Mouse (Mus musculus): ENCODE measurements at regions not wholly inside any gene's neighbourhood (a gene's known extent, or its start where the extent isn't known, plus 50 kb on each side); places are given as distances from the start of the nearest gene placed in this dataset.
A peak's percentile ranks its signal among the peaks of the same experiment; 100 is the strongest.
"Not testable (repeated sequence)": the region's sequence is repeated elsewhere in the genome, so short reads cannot be mapped to it uniquely, and the experiment has no call there.

- DNase-seq (ENCODE audit: low spot score): no peak
Measured at GRCm38 (mm10) chr15:8831720-8832620, 121.4 kb upstream of the Slc1a3 start.

- DNase-seq (ENCODE audit: low spot score): no peak
Measured at GRCm38 (mm10) chr15:8824861-8825260, 114.3 kb upstream of the Slc1a3 start.

DNA sequence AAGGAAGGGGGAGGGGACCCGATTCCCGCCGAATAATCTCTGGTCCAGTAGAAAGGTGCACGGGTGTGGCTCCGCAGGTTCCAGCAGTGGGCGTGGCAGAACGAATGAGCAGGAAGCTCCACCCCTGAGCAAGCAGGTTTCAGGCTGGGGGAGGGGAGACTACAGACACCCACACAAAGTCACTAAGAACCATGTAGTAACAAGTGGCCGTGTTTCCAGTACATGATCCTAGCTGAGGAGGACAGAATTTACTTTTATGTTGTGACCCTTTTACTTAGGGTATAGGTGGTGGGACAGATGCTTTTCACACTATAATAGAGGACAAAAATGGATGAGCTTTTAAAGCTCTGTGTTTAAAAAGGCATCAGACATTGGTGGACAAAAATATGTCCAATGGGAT is 112.2 kb upstream of the Slc1a3 start:
- not testable (repeated sequence) for DNase-seq (ENCODE audit: low spot score)

- no peak for DNase-seq (ENCODE audit: low spot score)
Measured at GRCm38 (mm10) chr15:8817542-8817941, 107.0 kb upstream of the Slc1a3 start.

DNA sequence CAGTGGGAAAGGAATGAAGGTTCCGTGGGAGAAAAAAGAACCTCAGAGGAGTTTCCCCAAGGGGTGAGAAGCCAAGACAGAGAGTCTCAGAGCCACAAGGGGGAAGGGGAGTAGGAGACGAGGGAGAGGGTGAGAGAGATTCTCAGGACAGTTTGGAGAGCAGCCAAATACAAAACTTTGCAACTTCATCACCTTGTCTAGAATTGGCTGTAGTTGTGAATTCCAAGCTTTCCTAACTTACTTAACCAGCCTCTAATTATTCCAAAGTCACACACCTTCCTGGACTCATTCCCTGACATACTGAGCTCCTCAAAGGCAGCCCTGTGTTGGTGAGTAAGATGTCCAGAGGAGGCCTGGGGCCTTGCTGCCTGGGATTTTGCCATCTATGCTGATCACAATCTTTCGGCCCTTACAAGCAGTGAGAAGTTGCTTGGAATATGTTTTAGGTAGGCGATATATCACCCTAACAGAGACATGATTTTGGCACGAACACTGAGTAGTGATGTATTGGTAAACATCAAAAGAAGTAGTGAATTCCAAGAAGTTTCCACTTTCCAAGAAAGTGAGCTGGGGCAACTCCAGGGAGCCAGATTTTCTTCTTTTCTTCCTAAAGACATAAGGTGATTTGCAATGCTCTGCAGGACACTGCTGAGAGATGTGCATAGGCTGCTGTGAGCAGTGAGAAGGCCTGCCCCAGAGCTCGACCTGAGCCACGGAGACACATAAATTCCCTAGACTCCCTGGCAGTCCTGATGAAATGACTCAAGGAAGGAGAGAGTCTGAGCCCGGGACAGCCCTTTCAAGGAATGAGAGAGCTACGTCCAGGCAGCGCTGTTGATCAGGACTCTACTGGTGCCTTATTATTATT is 106.2 kb upstream of the Slc1a3 start:
- DNase-seq (ENCODE audit: low spot score): no peak

DNA sequence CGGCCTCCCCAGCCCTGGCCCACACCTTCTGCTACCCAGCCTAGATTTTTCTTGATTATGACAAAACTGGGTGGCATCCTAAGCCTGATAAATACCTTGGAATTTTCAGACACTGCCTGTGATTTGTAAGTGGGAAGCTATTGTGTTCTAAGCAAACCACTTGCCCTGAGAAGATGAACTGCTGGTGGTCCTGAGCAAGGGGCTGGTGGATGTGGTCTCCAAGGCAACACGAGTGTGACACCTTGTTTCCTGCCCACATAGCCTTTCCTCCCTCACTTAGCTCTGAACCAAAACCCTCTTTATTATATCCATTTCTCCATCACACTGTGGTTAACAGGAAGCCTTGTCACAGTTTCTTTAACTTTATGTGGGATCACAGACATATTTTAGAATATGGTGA is 105.4 kb upstream of the Slc1a3 start:
- DNase-seq (ENCODE audit: low spot score): no peak

GRCm38 (mm10) chr15:8815277-8815676 is 104.7 kb upstream of the Slc1a3 start:
- no peak for DNase-seq (ENCODE audit: low spot score)

DNA sequence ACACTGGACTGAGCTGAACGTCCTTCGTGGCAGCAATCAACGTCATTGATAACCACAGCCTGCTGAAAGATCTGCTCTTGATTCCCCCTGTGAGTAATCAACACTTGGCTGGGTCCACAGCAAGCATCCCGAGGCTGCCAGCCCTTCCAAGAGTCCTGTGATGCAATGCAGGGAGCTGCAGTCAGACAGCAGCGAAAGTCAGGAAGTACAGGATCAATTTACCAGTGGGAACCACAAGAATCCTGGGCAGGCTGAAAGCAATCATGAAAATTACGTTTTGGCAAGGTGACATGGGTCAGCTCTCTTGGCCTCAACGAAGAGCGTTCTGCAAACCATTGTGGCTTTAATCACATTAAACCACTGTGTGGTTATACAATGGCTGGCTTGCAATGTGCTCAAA is 95.8 kb upstream of the Slc1a3 start:
- DNase-seq (ENCODE audit: low spot score): peak; percentile 9

GRCm38 (mm10) chr15:8805565-8805964 is 95.0 kb upstream of the Slc1a3 start:
- not testable (repeated sequence) for DNase-seq (ENCODE audit: low spot score)

DNA sequence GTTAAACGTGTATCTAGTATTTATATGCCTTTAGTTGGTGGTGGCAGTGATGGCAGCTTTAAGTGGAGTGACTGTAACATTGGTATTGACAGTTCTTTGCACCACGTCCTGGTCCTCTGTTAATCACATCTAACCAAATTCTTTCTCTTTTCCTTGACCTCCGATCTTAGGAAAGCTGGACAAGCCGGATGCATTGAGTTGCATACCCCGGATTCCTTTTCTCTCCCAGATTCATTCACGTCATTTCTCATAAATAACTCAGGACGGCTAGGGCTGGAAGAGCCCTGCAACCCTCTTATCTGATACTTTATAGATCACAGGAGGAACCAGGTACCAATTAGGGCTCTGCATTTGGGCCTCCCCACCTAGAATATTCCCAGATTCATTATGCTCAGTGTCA is 91.5 kb upstream of the Slc1a3 start:
- DNase-seq (ENCODE audit: low spot score): no peak

GRCm38 (mm10) chr15:8797015-8797414 is 86.5 kb upstream of the Slc1a3 start:
- no peak for DNase-seq (ENCODE audit: low spot score)

DNA sequence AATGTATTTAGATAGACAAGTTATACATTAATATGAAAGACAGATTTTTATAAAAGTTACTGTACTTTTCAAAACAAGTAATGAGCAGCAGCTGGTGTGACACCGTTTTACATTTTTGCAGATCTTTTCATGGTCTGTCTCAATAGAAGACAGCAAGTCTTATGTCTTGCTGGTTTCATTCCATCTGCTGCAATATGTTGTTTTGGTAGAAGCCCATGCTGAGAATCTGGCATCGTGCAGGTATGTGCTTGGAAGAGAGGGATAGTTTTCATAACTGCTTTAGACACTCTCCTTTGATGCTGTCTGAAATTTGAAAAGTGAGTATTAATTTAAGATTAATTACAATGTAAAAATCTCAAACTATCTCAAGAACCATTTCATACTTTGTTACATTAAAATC is 81.5 kb upstream of the Slc1a3 start:
- no peak for DNase-seq (ENCODE audit: low spot score)

- DNase-seq (ENCODE audit: low spot score): no peak
Measured at GRCm38 (mm10) chr15:8789924-8790323, 79.4 kb upstream of the Slc1a3 start.

GRCm38 (mm10) chr15:8789000-8789399 is 78.4 kb upstream of the Slc1a3 start:
- DNase-seq (ENCODE audit: low spot score): no peak

GRCm38 (mm10) chr15:8785537-8785936 is 75.0 kb upstream of the Slc1a3 start:
- no peak for DNase-seq (ENCODE audit: low spot score)

GRCm38 (mm10) chr15:8783567-8783966 is 73.0 kb upstream of the Slc1a3 start:
- DNase-seq (ENCODE audit: low spot score): no peak

DNA sequence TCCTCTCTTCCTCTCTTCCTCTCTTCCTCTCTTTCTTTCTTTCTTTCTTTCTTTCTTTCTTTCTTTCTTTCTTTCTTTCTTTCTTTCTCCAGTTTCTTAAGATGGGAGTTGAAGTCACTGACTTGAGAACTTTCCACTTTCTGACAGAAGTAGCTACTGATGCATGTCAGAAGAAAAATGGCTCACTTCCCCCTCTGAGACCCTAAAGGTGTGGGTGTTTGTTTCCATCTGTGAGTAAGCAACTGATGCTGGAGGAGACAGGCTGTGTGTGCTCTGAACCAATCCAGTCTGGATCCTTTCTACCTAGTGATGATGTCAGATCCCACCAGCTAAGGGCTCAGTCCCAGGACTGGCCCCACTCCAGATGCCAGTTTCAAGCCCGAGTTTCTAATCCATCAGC is 72.5 kb upstream of the Slc1a3 start:
- no peak for DNase-seq (ENCODE audit: low spot score)

- DNase-seq (ENCODE audit: low spot score): no peak
Measured at GRCm38 (mm10) chr15:8782131-8782507, 71.6 kb upstream of the Slc1a3 start.

- no peak for DNase-seq (ENCODE audit: low spot score)
Measured at GRCm38 (mm10) chr15:8781159-8782130, 70.9 kb upstream of the Slc1a3 start.

GRCm38 (mm10) chr15:8780371-8780866 is 69.9 kb upstream of the Slc1a3 start:
- DNase-seq (ENCODE audit: low spot score): no peak
